Mouse (Mus musculus): ENCODE results near the gene Pcolce2. TPM values are rescaled to one million over a fixed set of nuclear protein-coding genes. Genes with fewer than 3 reads are reported as not detected.

The Pcolce2 gene
- polyA plus RNA-seq, 2 experiments, result 6.8 to 18.6 TPM

- no peaks in the 10 kb centered on the region for H3K27me3 ChIP-seq (ENCODE audit: control insufficient read depth, insufficient read depth, low read length)
- H3K27ac ChIP-seq (replicated peaks; ENCODE audit: low read depth, low read length), result no peak overlapping the region
- H3K9ac ChIP-seq (ENCODE audit: low read depth, low read length, severe bottlenecking), result no peak overlapping the region
- no peak for DNase-seq (ENCODE audit: low spot score)
- ATAC-seq (ENCODE audit: low FRiP score, low read depth), result no peak
- no peaks in the 10 kb centered on the region for H3K9me3 ChIP-seq (ENCODE audit: control insufficient read depth, low read length)
- H3K4me1 ChIP-seq (ENCODE audit: control insufficient read depth, insufficient read depth, low read length), result peaks cover 7% of the 10 kb centered on the region; the same call in 1 of the 2 replicates
- TF ChIP-seq POLR2A (IDR thresholded peaks at IDR 0.05; ENCODE audit: borderline replicate concordance, extremely low read depth, insufficient read depth, insufficient read length), result no peak
- no peak overlapping the region for H3K4me3 ChIP-seq (replicated peaks; ENCODE audit: low read length)
- WGBS, result 72% methylated on average over 7 of the region's 7 CpGs
- no peaks in the 10 kb centered on the region for H3K36me3 ChIP-seq (ENCODE audit: control insufficient read depth, insufficient read depth, low read length)
- H3K4me2 ChIP-seq (replicated peaks; ENCODE audit: low read depth, low read length, severe bottlenecking), result no peak overlapping the region
These were observed 42.6 kb downstream of the Pcolce2 start for GRCm38 (mm10) chr9:95679966-95680365.

- no peaks in the 10 kb centered on the region for H3K36me3 ChIP-seq (ENCODE audit: control insufficient read depth, insufficient read depth, low read length)
- no peak overlapping the region for H3K27ac ChIP-seq (replicated peaks; ENCODE audit: low read depth, low read length)
- H3K4me1 ChIP-seq (ENCODE audit: control insufficient read depth, insufficient read depth, low read length), result peaks cover 10% of the 10 kb centered on the region; the same call in 1 of the 2 replicates
- no peaks in the 10 kb centered on the region for H3K9me3 ChIP-seq (ENCODE audit: control insufficient read depth, low read length)
- H3K4me2 ChIP-seq (replicated peaks; ENCODE audit: low read depth, low read length, severe bottlenecking), result no peak overlapping the region
- no peak for TF ChIP-seq POLR2A (IDR thresholded peaks at IDR 0.05; ENCODE audit: borderline replicate concordance, extremely low read depth, insufficient read depth, insufficient read length)
- H3K4me3 ChIP-seq (replicated peaks; ENCODE audit: low read length), result no peak overlapping the region
- H3K9ac ChIP-seq (ENCODE audit: low read depth, low read length, severe bottlenecking), result no peak overlapping the region
- H3K27me3 ChIP-seq (ENCODE audit: control insufficient read depth, insufficient read depth, low read length), result no peaks in the 10 kb centered on the region
- DNase-seq (ENCODE audit: low spot score), result no peak
- ATAC-seq (ENCODE audit: low FRiP score, low read depth), result no peak
- 94% methylated on average over 11 of the region's 11 CpGs for WGBS
These were observed 43.3 kb downstream of the Pcolce2 start for GRCm38 (mm10) chr9:95680691-95681090.

- H3K4me3 ChIP-seq (replicated peaks; ENCODE audit: low read length), result no peak overlapping the region
- ATAC-seq (ENCODE audit: low FRiP score, low read depth) (peak; percentile 67), DNase-seq (ENCODE audit: low spot score) (no peak)
- no peaks in the 10 kb centered on the region for H3K27me3 ChIP-seq (ENCODE audit: control insufficient read depth, insufficient read depth, low read length)
- WGBS, result 39% methylated on average over 11 of the region's 11 CpGs
- H3K9me3 ChIP-seq (ENCODE audit: control insufficient read depth, low read length), result no peaks in the 10 kb centered on the region
- no peak overlapping the region for H3K9ac ChIP-seq (ENCODE audit: low read depth, low read length, severe bottlenecking)
- no peak overlapping the region for H3K27ac ChIP-seq (replicated peaks; ENCODE audit: low read depth, low read length)
- peaks cover 13% of the 10 kb centered on the region; the same call in 1 of the 2 replicates for H3K4me1 ChIP-seq (ENCODE audit: control insufficient read depth, insufficient read depth, low read length)
- TF ChIP-seq POLR2A (IDR thresholded peaks at IDR 0.05; ENCODE audit: borderline replicate concordance, extremely low read depth, insufficient read depth, insufficient read length), result no peak
- no peaks in the 10 kb centered on the region for H3K36me3 ChIP-seq (ENCODE audit: control insufficient read depth, insufficient read depth, low read length)
- H3K4me2 ChIP-seq (replicated peaks; ENCODE audit: low read depth, low read length, severe bottlenecking), result no peak overlapping the region
These were observed 48.4 kb downstream of the Pcolce2 start for GRCm38 (mm10) chr9:95685660-95686440.

- WGBS, result 65% methylated on average over 3 of the region's 3 CpGs
- no peak overlapping the region for H3K4me3 ChIP-seq (replicated peaks; ENCODE audit: low read length)
- ATAC-seq (ENCODE audit: low FRiP score, low read depth) (no peak), DNase-seq (ENCODE audit: low spot score) (no peak)
- peaks cover 19% of the 10 kb centered on the region for H3K4me1 ChIP-seq (ENCODE audit: control insufficient read depth, insufficient read depth, low read length)
- no peak overlapping the region for H3K27ac ChIP-seq (replicated peaks; ENCODE audit: low read depth, low read length)
- H3K9ac ChIP-seq (ENCODE audit: low read depth, low read length, severe bottlenecking), result no peak overlapping the region
- no peaks in the 10 kb centered on the region for H3K27me3 ChIP-seq (ENCODE audit: control insufficient read depth, insufficient read depth, low read length)
- TF ChIP-seq POLR2A (IDR thresholded peaks at IDR 0.05; ENCODE audit: borderline replicate concordance, extremely low read depth, insufficient read depth, insufficient read length), result no peak
- H3K36me3 ChIP-seq (ENCODE audit: control insufficient read depth, insufficient read depth, low read length), result no peaks in the 10 kb centered on the region
- no peak overlapping the region for H3K4me2 ChIP-seq (replicated peaks; ENCODE audit: low read depth, low read length, severe bottlenecking)
- no peaks in the 10 kb centered on the region for H3K9me3 ChIP-seq (ENCODE audit: control insufficient read depth, low read length)
These were observed 50.7 kb downstream of the Pcolce2 start for GRCm38 (mm10) chr9:95688064-95688463.

- TF ChIP-seq POLR2A (IDR thresholded peaks at IDR 0.05; ENCODE audit: borderline replicate concordance, extremely low read depth, insufficient read depth, insufficient read length), result no peak
- peak overlapping the region; percentile 9; the same call in 1 of the 2 replicates for H3K4me2 ChIP-seq (replicated peaks; ENCODE audit: low read depth, low read length, severe bottlenecking)
- no peak for DNase-seq (ENCODE audit: low spot score)
- no peaks in the 10 kb centered on the region for H3K9me3 ChIP-seq (ENCODE audit: control insufficient read depth, low read length)
- no peaks in the 10 kb centered on the region for H3K36me3 ChIP-seq (ENCODE audit: control insufficient read depth, insufficient read depth, low read length)
- no peaks in the 10 kb centered on the region for H3K27me3 ChIP-seq (ENCODE audit: control insufficient read depth, insufficient read depth, low read length)
- no peak overlapping the region for H3K9ac ChIP-seq (ENCODE audit: low read depth, low read length, severe bottlenecking)
- ATAC-seq (ENCODE audit: low FRiP score, low read depth), result no peak
- H3K27ac ChIP-seq (replicated peaks; ENCODE audit: low read depth, low read length), result no peak overlapping the region
- WGBS, result 23% methylated on average over 8 of the region's 8 CpGs
- H3K4me3 ChIP-seq (replicated peaks; ENCODE audit: low read length), result no peak overlapping the region
- H3K4me1 ChIP-seq (ENCODE audit: control insufficient read depth, insufficient read depth, low read length), result peaks cover 15% of the 10 kb centered on the region
These were observed 55.4 kb downstream of the Pcolce2 start for GRCm38 (mm10) chr9:95692823-95693222.
